Mouse (Mus musculus): Measurements from ENCODE around the gene Pitpna. TPM values are rescaled to one million over a fixed set of nuclear protein-coding genes. Genes with fewer than 3 reads are reported as not detected.

The Pitpna gene
- polyA plus RNA-seq, 1 experiment from 2014 or later = 94.2 TPM

DNA sequence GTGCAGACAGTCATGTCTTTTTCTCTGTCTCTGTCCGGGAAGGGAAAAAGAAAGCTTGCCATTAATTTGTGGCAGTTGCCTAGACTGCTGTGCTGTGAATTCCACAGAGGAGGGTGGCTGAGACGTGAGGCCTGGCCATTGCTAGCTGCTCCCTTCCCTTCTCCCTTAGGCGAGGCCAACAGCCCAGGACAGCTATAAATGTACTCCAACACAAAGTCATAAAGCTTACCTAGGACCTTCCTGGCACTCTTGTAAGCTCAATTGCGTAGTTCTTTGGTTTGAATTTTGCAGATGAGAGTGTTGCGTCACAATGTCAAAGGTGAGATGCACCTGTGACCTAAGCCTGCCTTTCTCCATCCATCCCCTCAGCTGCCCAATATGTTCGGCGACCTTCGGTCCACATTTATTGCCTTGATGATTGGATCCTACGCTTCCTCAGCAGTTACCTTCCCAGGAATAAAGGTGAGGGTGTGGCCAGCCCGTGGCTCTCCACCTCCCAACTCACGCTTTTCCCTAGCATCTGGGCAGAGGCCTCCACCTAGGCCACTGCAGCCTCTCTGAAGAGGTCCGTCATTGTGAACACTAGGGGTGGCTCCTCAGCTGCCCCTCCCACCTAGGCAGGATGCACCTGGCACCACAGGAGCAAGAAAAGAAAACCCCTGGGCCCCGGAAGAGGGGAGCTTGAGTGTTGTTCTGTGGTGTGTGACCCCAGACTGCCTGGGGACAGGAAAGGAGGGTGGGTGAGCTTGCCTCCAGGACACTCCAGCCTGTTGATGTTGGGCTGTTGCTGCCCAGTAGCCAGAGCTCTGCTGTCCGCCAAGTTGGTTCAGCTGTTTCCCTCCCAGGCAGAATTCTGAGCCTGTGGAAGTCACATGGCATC is 27.1 kb upstream of the Pitpna start:
- 84% methylated on average over 14 of the region's 14 CpGs for WGBS
- H3K27me3 ChIP-seq (replicated peaks; ENCODE audit: control insufficient read depth, insufficient read depth, low read length) = no peaks in the 10 kb centered on the region

DNA sequence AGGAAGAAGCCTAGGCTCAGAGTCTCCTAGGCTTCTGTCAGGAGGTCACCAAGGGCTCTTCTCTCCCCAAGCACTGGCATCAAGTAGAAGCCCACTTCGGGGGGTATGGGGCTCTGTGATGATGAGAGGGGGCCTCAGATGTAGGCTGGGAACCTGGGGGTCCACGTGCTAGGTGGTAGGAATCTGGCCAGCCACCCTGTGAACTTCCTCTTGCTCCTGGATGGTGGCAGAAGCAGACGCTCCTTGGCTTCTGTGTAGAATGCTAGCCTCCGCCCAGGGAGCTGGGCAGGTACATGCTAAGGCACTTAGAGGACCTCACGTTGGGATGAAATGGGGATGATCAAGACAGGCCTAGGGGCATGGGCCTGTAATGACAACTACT is 26.5 kb upstream of the Pitpna start:
- 84% methylated on average over 5 of the region's 5 CpGs for WGBS
- DNase-seq (ENCODE audit: low spot score) = no peak
- peaks cover 19% of the 10 kb centered on the region for H3K36me3 ChIP-seq (ENCODE audit: control insufficient read depth, insufficient read depth, low read length)

More for the DNA sequence above, 27.1 kb upstream of the Pitpna start:
- Histone ChIP-seq H3K4me2 (ENCODE audit: low read length) (no peak overlapping the region), H3K27ac (ENCODE audit: low read depth, low read length) (no peak overlapping the region), H3K9ac (ENCODE audit: low read length) (no peak overlapping the region), H3K4me1 (ENCODE audit: control insufficient read depth, insufficient read depth, low read length) (no peaks in the 10 kb centered on the region), H3K36me3 (ENCODE audit: control insufficient read depth, insufficient read depth, low read length) (peaks cover 15% of the 10 kb centered on the region; the same call in 1 of the 2 replicates), H3K4me3 (ENCODE audit: low read depth, low read length) (no peak overlapping the region), H3K9me3 (replicated peaks; ENCODE audit: control insufficient read depth, low read length) (no peaks in the 10 kb centered on the region)
- DNase-seq (ENCODE audit: low spot score) (no peak), ATAC-seq (no peak)

GRCm38 (mm10) chr11:75562840-75563239 is 25.1 kb upstream of the Pitpna start:
- Histone ChIP-seq H3K9me3 (replicated peaks; ENCODE audit: control insufficient read depth, low read length) (no peaks in the 10 kb centered on the region), H3K9ac (ENCODE audit: low read length) (no peak overlapping the region), H3K4me3 (ENCODE audit: low read depth, low read length) (no peak overlapping the region), H3K4me1 (ENCODE audit: control insufficient read depth, insufficient read depth, low read length) (no peaks in the 10 kb centered on the region), H3K27ac (ENCODE audit: low read depth, low read length) (no peak overlapping the region), H3K4me2 (ENCODE audit: low read length) (no peak overlapping the region), H3K36me3 (ENCODE audit: control insufficient read depth, insufficient read depth, low read length) (peaks cover 32% of the 10 kb centered on the region), H3K27me3 (replicated peaks; ENCODE audit: control insufficient read depth, insufficient read depth, low read length) (no peaks in the 10 kb centered on the region)
- WGBS = 81% methylated on average over 8 of the region's 8 CpGs
- DNase-seq (ENCODE audit: low spot score) (no peak), ATAC-seq (no peak)

More for the DNA sequence above, 26.5 kb upstream of the Pitpna start:
- H3K9ac ChIP-seq (ENCODE audit: low read length) = no peak overlapping the region
- H3K4me3 ChIP-seq (ENCODE audit: low read depth, low read length) = no peak overlapping the region
- H3K9me3 ChIP-seq (replicated peaks; ENCODE audit: control insufficient read depth, low read length) = no peaks in the 10 kb centered on the region
- no peaks in the 10 kb centered on the region for H3K4me1 ChIP-seq (ENCODE audit: control insufficient read depth, insufficient read depth, low read length)
- H3K4me2 ChIP-seq (ENCODE audit: low read length) = no peak overlapping the region
- no peak overlapping the region for H3K27ac ChIP-seq (ENCODE audit: low read depth, low read length)
- H3K27me3 ChIP-seq (replicated peaks; ENCODE audit: control insufficient read depth, insufficient read depth, low read length) = no peaks in the 10 kb centered on the region
- ATAC-seq = no peak

GRCm38 (mm10) chr11:75563851-75564548 is 23.9 kb upstream of the Pitpna start:
- 74% methylated on average over 18 of the region's 18 CpGs for WGBS
- no peaks in the 10 kb centered on the region for H3K27me3 ChIP-seq (replicated peaks; ENCODE audit: control insufficient read depth, insufficient read depth, low read length)
- H3K4me2 ChIP-seq (ENCODE audit: low read length) = no peak overlapping the region
- H3K36me3 ChIP-seq (ENCODE audit: control insufficient read depth, insufficient read depth, low read length) = peaks cover 41% of the 10 kb centered on the region
- no peaks in the 10 kb centered on the region for H3K9me3 ChIP-seq (replicated peaks; ENCODE audit: control insufficient read depth, low read length)
- no peak for ATAC-seq
- H3K4me1 ChIP-seq (ENCODE audit: control insufficient read depth, insufficient read depth, low read length) = no peaks in the 10 kb centered on the region
- H3K4me3 ChIP-seq (ENCODE audit: low read depth, low read length) = no peak overlapping the region
- no peak overlapping the region for H3K9ac ChIP-seq (ENCODE audit: low read length)
- H3K27ac ChIP-seq (ENCODE audit: low read depth, low read length) = no peak overlapping the region
- DNase-seq (ENCODE audit: low spot score) = no peak

- no peak overlapping the region for H3K27ac ChIP-seq (ENCODE audit: low read depth, low read length)
- whole genome bisulfite sequencing = 85% methylated on average over 2 of the region's 2 CpGs
- H3K27me3 ChIP-seq (replicated peaks; ENCODE audit: control insufficient read depth, insufficient read depth, low read length) = no peaks in the 10 kb centered on the region
- no peak overlapping the region for H3K4me2 ChIP-seq (ENCODE audit: low read length)
- no peak overlapping the region for H3K9ac ChIP-seq (ENCODE audit: low read length)
- no peak for DNase-seq (ENCODE audit: low spot score)
- no peaks in the 10 kb centered on the region for H3K4me1 ChIP-seq (ENCODE audit: control insufficient read depth, insufficient read depth, low read length)
- no peak for ATAC-seq
- no peaks in the 10 kb centered on the region for H3K9me3 ChIP-seq (replicated peaks; ENCODE audit: control insufficient read depth, low read length)
- H3K4me3 ChIP-seq (ENCODE audit: low read depth, low read length) = no peak overlapping the region
- peaks cover 55% of the 10 kb centered on the region for H3K36me3 ChIP-seq (ENCODE audit: control insufficient read depth, insufficient read depth, low read length)
Measured at GRCm38 (mm10) chr11:75565849-75566248, 22.0 kb upstream of the Pitpna start.

DNA sequence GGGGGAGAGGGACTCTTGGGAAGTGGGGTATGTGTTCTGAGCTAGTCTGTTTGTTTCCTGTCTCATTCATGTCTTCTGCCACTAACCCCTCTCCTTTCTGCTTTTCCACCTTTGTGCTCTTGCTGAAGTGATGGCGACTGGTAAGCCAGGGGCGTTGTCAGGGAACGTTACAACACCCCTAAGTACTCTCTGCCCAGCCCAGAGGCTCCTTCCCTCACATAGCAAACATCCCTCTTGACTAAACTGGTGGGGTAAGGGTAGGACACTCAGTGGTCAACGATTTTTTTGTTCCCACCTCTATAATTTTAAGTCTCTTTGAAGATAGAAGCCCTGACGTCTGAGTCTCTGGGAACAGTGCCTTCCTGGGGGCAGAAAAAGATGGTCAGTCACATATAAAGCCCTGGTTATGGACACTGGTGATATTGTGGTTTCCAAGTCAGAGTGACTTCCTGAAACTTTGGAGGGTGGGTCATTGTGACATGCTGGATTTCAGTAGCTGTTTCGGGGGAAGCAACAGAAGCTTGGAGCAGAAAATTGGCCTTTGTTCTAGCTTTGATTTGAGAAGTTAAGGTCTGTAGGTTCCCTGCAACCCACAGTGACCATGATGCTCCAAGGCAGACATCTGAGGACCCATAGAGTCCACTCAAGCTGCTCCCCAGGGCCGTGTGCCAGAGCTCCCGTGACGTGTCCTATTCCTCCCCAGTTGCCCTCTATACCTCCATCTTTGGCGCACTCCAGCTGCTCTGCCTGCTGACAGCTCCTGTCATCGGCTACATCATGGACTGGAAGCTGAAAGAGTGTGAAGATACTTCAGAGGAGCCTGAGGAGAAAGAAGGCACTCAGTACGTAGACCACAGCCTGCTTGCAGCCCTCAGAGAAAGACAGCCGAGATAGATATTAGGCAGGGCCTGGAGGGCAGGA is 21.4 kb upstream of the Pitpna start:
- H3K4me1 ChIP-seq (ENCODE audit: control insufficient read depth, insufficient read depth, low read length) = no peaks in the 10 kb centered on the region
- DNase-seq (ENCODE audit: low spot score) (no peak), ATAC-seq (no peak)
- no peak overlapping the region; the same call in 1 of the 2 replicates for H3K27ac ChIP-seq (ENCODE audit: low read depth, low read length)
- no peak overlapping the region for H3K4me3 ChIP-seq (ENCODE audit: low read depth, low read length)
- no peak overlapping the region for H3K9ac ChIP-seq (ENCODE audit: low read length)
- WGBS = 83% methylated on average over 13 of the region's 13 CpGs
- no peak overlapping the region for H3K4me2 ChIP-seq (ENCODE audit: low read length)
- H3K9me3 ChIP-seq (replicated peaks; ENCODE audit: control insufficient read depth, low read length) = no peaks in the 10 kb centered on the region
- H3K27me3 ChIP-seq (replicated peaks; ENCODE audit: control insufficient read depth, insufficient read depth, low read length) = no peaks in the 10 kb centered on the region
- H3K36me3 ChIP-seq (ENCODE audit: control insufficient read depth, insufficient read depth, low read length) = peaks cover 53% of the 10 kb centered on the region

- DNase-seq (ENCODE audit: low spot score) (no peak), ATAC-seq (no peak)
- WGBS = 64% methylated on average over 9 of the region's 9 CpGs
- Histone ChIP-seq H3K9me3 (replicated peaks; ENCODE audit: control insufficient read depth, low read length) (no peaks in the 10 kb centered on the region), H3K27ac (ENCODE audit: low read depth, low read length) (no peak overlapping the region), H3K4me1 (ENCODE audit: control insufficient read depth, insufficient read depth, low read length) (peaks cover 4% of the 10 kb centered on the region), H3K36me3 (ENCODE audit: control insufficient read depth, insufficient read depth, low read length) (peaks cover 50% of the 10 kb centered on the region), H3K4me2 (ENCODE audit: low read length) (no peak overlapping the region), H3K4me3 (ENCODE audit: low read depth, low read length) (no peak overlapping the region), H3K9ac (ENCODE audit: low read length) (no peak overlapping the region), H3K27me3 (replicated peaks; ENCODE audit: control insufficient read depth, insufficient read depth, low read length) (no peaks in the 10 kb centered on the region)
Measured at GRCm38 (mm10) chr11:75567346-75568114, 20.4 kb upstream of the Pitpna start.

GRCm38 (mm10) chr11:75568115-75568511 is 19.8 kb upstream of the Pitpna start:
- ATAC-seq = no peak
- H3K9ac ChIP-seq (ENCODE audit: low read length) = no peak overlapping the region
- DNase-seq (ENCODE audit: low spot score) = no peak
- H3K27ac ChIP-seq (ENCODE audit: low read depth, low read length) = no peak overlapping the region
- WGBS = 81% methylated on average over 6 of the region's 6 CpGs
- peaks cover 45% of the 10 kb centered on the region for H3K36me3 ChIP-seq (ENCODE audit: control insufficient read depth, insufficient read depth, low read length)
- H3K27me3 ChIP-seq (replicated peaks; ENCODE audit: control insufficient read depth, insufficient read depth, low read length) = no peaks in the 10 kb centered on the region
- no peaks in the 10 kb centered on the region for H3K9me3 ChIP-seq (replicated peaks; ENCODE audit: control insufficient read depth, low read length)
- no peak overlapping the region for H3K4me3 ChIP-seq (ENCODE audit: low read depth, low read length)
- H3K4me2 ChIP-seq (ENCODE audit: low read length) = no peak overlapping the region
- peaks cover 10% of the 10 kb centered on the region for H3K4me1 ChIP-seq (ENCODE audit: control insufficient read depth, insufficient read depth, low read length)

All from forebrain, embryonic 14.5 days (tissue).